Mouse (Mus musculus): ENCODE results near the gene Mbd3l1. TPM values are rescaled to one million over a fixed set of nuclear protein-coding genes. Genes with fewer than 3 reads are reported as not detected.

The Mbd3l1 gene
- not detected in 2 replicates for total RNA-seq (2015; ENCODE audit: low replicate concordance)
- not detected in 2 replicates for total RNA-seq (2017; ENCODE audit: low replicate concordance)

DNA sequence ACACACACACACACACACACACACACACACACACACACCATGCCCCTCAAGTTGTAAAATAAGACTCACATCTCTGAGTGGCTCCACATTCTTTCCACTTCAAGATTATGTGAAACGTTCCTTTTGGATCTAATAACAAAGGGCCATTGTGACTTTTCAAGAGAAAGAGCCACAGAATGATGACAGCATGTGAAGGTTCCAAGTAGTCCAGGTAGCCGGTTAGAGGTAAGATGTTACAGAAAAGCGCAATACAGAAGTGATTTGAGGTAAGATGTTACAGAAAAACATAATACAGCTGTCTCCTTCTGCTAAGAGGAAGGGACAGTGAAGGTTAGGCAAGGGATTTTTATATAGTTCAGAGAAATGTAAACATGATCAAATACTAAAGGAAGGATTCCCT is at the start of gene Mbd3l1, which contains the start of gene Zfp558:
Gene Mbd3l1, plus strand, starts transcription at position 192 of the 400 bp plus-strand sequence.
Gene Zfp558, minus strand, starts transcription at position 101 of the 400 bp plus-strand sequence.
- no peak for ATAC-seq (replicated peaks; ENCODE audit: low FRiP score, poor library complexity, severe bottlenecking)

DNA sequence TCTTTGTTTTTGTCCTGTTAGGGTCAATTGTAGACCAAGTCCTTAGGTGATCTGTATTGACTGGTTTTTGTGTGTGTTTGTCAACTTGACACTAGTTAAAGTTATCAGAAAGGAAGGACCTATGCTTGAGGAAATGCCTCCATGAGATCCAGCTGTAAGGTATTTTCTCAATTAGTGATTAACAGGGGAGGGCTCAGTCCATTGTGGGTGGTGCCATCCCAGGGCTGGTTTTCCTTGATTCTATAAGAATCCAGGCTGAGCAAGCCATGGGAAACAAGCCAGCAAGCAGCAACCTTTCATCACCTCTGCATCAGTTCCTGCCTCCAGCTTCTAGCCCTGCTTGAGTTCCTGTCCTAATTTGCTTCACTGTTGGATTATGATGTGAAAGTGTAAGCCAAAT is 47.8 kb upstream of the Mbd3l1 start, which contains the start of gene Mbd3l2:
Gene Mbd3l2, plus strand, starts transcription at position 301 of the 400 bp plus-strand sequence.
- ATAC-seq (replicated peaks; ENCODE audit: low FRiP score, poor library complexity, severe bottlenecking): no peak

DNA sequence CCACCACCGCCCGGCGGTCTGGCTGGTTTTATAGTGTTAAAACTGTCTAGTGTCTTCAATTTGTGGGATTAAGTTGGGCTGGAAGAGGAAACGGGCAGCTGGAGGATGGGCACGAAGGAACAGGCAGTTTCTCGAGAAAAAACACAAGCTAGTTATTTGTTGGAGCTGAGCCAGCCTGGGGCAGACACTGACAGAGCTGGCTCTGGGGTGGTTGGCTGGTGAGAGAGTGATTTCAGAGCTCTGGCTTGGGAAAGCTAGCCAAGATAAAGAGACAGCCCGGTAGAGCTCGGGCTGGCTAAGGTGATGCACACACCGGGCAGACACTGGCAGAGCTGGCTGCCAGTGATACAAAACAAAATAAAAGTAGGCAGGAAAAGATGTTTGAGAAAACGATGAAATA is 46.5 kb upstream of the Mbd3l1 start:
- no peak for ATAC-seq (replicated peaks; ENCODE audit: low FRiP score, poor library complexity, severe bottlenecking)

DNA sequence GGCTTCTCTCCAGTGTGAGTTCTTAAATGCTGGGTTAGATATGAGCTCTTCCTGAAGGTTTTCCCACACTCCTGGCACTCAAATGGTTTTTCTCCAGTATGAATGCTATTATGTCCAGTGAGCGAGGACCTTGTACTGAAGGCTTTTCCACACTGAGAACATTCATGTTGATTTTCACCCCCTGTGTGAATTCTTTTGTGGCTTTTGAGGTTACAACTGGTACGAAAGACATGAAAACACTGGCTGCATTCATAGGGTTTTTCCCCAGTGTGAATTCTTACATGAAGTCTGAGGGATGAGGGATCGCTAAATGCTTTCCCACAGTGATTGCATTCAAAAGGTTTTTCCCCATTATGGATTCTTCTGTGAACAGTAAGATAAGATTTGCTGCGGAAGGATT is 21.6 kb upstream of the Mbd3l1 start:
- no peak for ATAC-seq (replicated peaks; ENCODE audit: low FRiP score, poor library complexity, severe bottlenecking)

DNA sequence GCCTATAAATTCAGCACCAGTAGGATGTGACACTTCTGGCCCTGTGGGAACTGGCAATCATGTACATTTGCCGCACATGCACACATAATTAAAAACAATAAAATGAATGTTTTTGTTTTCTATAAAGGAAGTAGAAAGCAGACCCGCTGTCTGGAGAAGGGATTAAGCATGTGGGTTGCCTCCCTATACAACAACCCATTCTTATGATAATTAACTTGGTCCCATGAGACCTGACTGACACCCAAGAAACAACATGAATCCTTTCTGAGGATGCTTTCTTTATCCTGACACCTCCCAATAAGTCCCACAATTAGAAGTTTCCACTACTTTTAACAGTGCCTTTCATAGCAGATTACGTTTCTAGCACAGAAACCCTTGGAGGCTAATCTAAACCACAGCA is 10.8 kb upstream of the Mbd3l1 start:
- no peak for ATAC-seq (replicated peaks; ENCODE audit: low FRiP score, poor library complexity, severe bottlenecking)

DNA sequence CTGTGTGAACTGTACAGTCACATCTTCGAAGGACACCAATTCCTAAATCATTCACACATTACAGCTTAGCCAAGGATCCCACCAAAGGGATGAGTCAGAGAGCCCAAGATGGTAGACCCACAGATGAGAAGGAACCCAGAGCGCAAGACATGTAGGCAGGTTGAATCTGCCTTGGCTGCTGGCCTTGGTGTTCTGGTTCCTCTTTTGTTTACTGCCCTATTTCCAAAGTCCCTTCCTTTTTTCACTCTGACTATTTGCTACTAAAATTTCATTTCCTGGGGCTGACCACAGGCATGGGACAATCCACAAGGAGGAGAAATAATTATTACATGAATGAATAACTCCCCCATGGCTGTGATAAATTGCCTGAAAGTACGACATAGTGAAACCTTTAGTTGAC is 10.2 kb upstream of the Mbd3l1 start:
- no peak for ATAC-seq (replicated peaks; ENCODE audit: low FRiP score, poor library complexity, severe bottlenecking)

DNA sequence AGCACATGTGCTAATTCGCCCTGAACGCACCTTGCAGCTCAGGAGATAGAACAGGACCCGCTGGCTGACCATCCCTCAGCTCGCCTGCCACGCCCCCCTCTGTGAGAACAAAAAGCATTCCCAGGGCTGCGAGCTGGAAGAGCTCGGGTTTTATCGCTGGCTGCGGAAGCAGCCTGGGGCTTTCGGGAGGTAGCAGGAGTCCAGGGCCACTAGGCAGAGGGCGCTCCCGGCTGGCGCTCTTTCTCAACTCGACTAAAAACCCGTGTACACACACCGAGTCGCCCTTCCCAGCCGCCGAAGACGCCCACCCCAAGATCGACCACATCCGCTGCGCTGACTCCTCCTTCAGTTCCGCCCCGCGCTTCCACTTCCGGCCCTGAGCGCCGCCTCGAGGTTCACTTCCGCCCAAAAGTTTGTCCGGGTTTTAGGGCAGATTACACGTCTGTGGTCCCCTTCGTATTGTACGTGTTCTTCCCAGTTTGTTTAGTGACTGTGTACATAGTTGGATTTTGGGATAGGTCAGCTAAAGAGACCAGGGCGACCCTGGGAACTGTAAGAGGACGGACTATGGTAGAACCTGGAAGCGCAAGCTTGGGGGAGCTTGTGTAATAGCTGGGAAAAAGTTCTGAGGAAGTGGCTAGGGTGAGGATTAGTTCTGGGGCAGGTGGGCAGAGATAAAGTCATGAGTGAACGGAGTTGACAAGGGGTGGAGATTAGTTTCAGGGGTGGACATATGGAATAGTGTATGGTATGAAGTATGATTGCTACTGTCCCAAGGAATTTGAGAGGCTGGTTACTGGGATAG is 4.6 kb upstream of the Mbd3l1 start:
- peak; percentile 55 for ATAC-seq (replicated peaks; ENCODE audit: low FRiP score, poor library complexity, severe bottlenecking)

DNA sequence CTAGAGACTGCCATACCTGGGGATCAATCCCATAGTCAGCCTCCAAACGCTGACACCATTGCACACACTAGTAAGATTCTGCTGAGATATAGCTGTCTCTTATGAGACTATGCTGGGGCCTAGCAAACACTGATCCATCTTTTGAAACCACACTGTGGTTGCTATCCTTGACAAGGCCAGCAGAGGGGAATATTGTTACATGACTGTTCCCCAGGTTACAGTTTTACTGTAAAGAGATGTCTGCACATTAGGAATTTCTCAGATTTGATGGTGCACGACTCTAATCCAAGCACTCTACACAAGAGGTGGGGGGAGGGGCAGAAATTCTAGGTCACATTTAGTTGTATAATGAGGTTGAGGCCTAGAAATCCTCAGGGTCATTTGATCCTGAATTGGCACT is 29.9 kb downstream of the Mbd3l1 start:
- no peak for ATAC-seq (replicated peaks; ENCODE audit: low FRiP score, poor library complexity, severe bottlenecking)

Other genes with a start within 250 kb of the Mbd3l1 start
- 14.8 and 16.7 TPM in 2 replicates for gene Chordc1, start 186.2 kb upstream of the Mbd3l1 start, total RNA-seq (2015; ENCODE audit: low replicate concordance)
- 22.2 and 23.6 TPM in 2 replicates for gene Chordc1, start 186.2 kb upstream of the Mbd3l1 start, total RNA-seq (2017; ENCODE audit: low replicate concordance)
- gene Naalad2, start 75.4 kb upstream of the Mbd3l1 start, total RNA-seq (2015; ENCODE audit: low replicate concordance): not detected in 2 replicates
- not detected in 2 replicates for gene Naalad2, start 75.4 kb upstream of the Mbd3l1 start, total RNA-seq (2017; ENCODE audit: low replicate concordance)
- gene Ubtfl1, start 73.9 kb upstream of the Mbd3l1 start, total RNA-seq (2015; ENCODE audit: low replicate concordance): not detected in 2 replicates
- gene Ubtfl1, start 73.9 kb upstream of the Mbd3l1 start, total RNA-seq (2017; ENCODE audit: low replicate concordance): not detected in 2 replicates
- not detected in 2 replicates for gene Mbd3l2, start 47.7 kb upstream of the Mbd3l1 start, total RNA-seq (2015; ENCODE audit: low replicate concordance)
- gene Mbd3l2, start 47.7 kb upstream of the Mbd3l1 start, total RNA-seq (2017; ENCODE audit: low replicate concordance): 1.4 TPM in 1 of 2 replicates, not detected in the other
- 0.63 TPM in 1 of 2 replicates, not detected in the other for gene Zfp558, start 91 bp upstream of the Mbd3l1 start, total RNA-seq (2015; ENCODE audit: low replicate concordance)
- gene Zfp558, start 91 bp upstream of the Mbd3l1 start, total RNA-seq (2017; ENCODE audit: low replicate concordance): not detected in 2 replicates
- gene Muc16, start 196.2 kb downstream of the Mbd3l1 start, total RNA-seq (2015; ENCODE audit: low replicate concordance): not detected in 2 replicates
- gene Muc16, start 196.2 kb downstream of the Mbd3l1 start, total RNA-seq (2017; ENCODE audit: low replicate concordance): not detected in 2 replicates

Measured in erythroblast, adult 5-6 weeks (primary cell).